Mouse (Mus musculus) midbrain, postnatal 0 days (tissue): ENCODE data around the gene Chil1. TPM values are rescaled to one million over a fixed set of nuclear protein-coding genes. Genes with fewer than 3 reads are reported as not detected.

Experiments
- ATAC-seq: fragments of 200-750 bp; cut with Nextera tagmentation; 2 replicates; pipeline ENCODE4 v1.8.0; 2017; ENCODE audit warnings: moderate number of reproducible peaks, mild to moderate bottlenecking, moderate TSS enrichment, moderate library complexity; ENCODE audit not compliant: low FRiP score
- DNase-seq: peaks from one replicate; pipeline ENCODE4 v3.0.0-alpha.2; 2015; ENCODE audit warnings: low spot score
- H3K27ac ChIP-seq: fragments of 300-500 bp; sonication (generic); 2 replicates; pipeline ENCODE4 v1.5.1; 2014; ENCODE audit warnings: low read depth, mild to moderate bottlenecking, low read length, mixed read lengths
- H3K27me3 ChIP-seq: fragments of 300-500 bp; sonication (generic); 2 replicates; pipeline ENCODE4 v1.6.1; 2014; ENCODE audit warnings: low read length, control low read depth, mixed read lengths; ENCODE audit not compliant: insufficient read depth
- H3K36me3 ChIP-seq: fragments of 300-500 bp; sonication (generic); 2 replicates; pipeline ENCODE4 v1.6.1; 2014; ENCODE audit warnings: low read length, control low read depth, mixed read lengths; ENCODE audit not compliant: insufficient read depth
- H3K4me1 ChIP-seq: fragments of 300-500 bp; sonication (generic); 2 replicates; pipeline ENCODE4 v1.6.1; 2014; ENCODE audit warnings: mild to moderate bottlenecking, control low read depth, antibody characterized with exemption, low read length, mixed read lengths; ENCODE audit not compliant: insufficient read depth
- H3K4me2 ChIP-seq: fragments of 300-500 bp; sonication (generic); 2 replicates; pipeline ENCODE4 v1.6.1; 2014; ENCODE audit warnings: low read depth, mild to moderate bottlenecking, low read length, mixed read lengths; ENCODE audit not compliant: poor library complexity, severe bottlenecking
- H3K4me3 ChIP-seq: fragments of 300-500 bp; sonication (generic); 2 replicates; pipeline ENCODE4 v1.5.1; 2014; ENCODE audit warnings: low read depth, mild to moderate bottlenecking, low read length, moderate library complexity
- H3K9ac ChIP-seq: fragments of 300-500 bp; sonication (generic); replicated peaks from 2 replicates; pipeline ENCODE4 v1.6.1; 2014; ENCODE audit warnings: mild to moderate bottlenecking, low read length, moderate library complexity, mixed read lengths; ENCODE audit not compliant: poor library complexity, severe bottlenecking
- H3K9me3 ChIP-seq: fragments of 300-500 bp; sonication (generic); 2 replicates; pipeline ENCODE4 v1.6.1; 2016; ENCODE audit warnings: low read length, control low read depth
- CTCF ChIP-seq: IDR thresholded peaks from 2 replicates; pipeline ENCODE4 v1.5.1; 2016; ENCODE audit warnings: antibody characterized with exemption, mild to moderate bottlenecking
- WGBS: fragments of 180-500 bp; shearing (Covaris S2); extraction: QIAGEN DNeasy Blood & Tissue Kit; methylation state at CpG from one replicate; pipeline ENCODE4 v1.1.7; 2014; 5-methylcytosine and 5-hydroxymethylcytosine counted together
- polyA plus RNA-seq: library from polyadenylated mRNA; unstranded; fragments of >200 nt; fragmentation: Nextera tagmentation; extraction: Ambion mirVana; gene quantifications from 2 replicates; pipeline ENCODE4 v1.2.1, GENCODE M21; 2015
- total RNA-seq: library from RNA; depleted of rRNA; stranded (reverse); fragments of >200 nt; gene quantifications from 2 replicates; pipeline ENCODE4 v1.2.3, GENCODE M21; 2014

The Chil1 gene
- total and polyA plus RNA-seq, 2 experiments from 2014 or later: 3.0 TPM

- WGBS: 75% methylated on average over 6 of the region's 7 CpGs
- H3K4me1 ChIP-seq: peaks cover 4% of the 10 kb centered on the region
- H3K4me3 ChIP-seq: no peak overlapping the region
- ATAC-seq: no peak
- no peak for TF ChIP-seq CTCF
- no peak overlapping the region for H3K27ac ChIP-seq
- H3K27me3 ChIP-seq: no peaks in the 10 kb centered on the region
- H3K9me3 ChIP-seq: no peaks in the 10 kb centered on the region
- no peaks in the 10 kb centered on the region for H3K36me3 ChIP-seq
- no peak overlapping the region for H3K9ac ChIP-seq
- no peak for DNase-seq
- H3K4me2 ChIP-seq: no peak overlapping the region
These were observed 11.8 kb downstream of the Chil1 start for GRCm38 (mm10) chr1:134193674-134194197.

GRCm38 (mm10) chr1:134194298-134195022, 12.5 kb downstream of the Chil1 start:
- 75% methylated on average over 16 of the region's 16 CpGs for WGBS
- Histone ChIP-seq H3K4me3 (no peak overlapping the region), H3K36me3 (no peaks in the 10 kb centered on the region), H3K9ac (no peak overlapping the region), H3K4me2 (no peak overlapping the region), H3K4me1 (no peaks in the 10 kb centered on the region), H3K9me3 (no peaks in the 10 kb centered on the region), H3K27ac (no peak overlapping the region), H3K27me3 (no peaks in the 10 kb centered on the region)
- no peak for DNase-seq
- TF ChIP-seq CTCF: no peak
- ATAC-seq: no peak

- Histone ChIP-seq H3K4me1 (no peaks in the 10 kb centered on the region), H3K27me3 (no peaks in the 10 kb centered on the region), H3K4me3 (no peak overlapping the region), H3K9me3 (no peaks in the 10 kb centered on the region), H3K36me3 (no peaks in the 10 kb centered on the region), H3K4me2 (no peak overlapping the region), H3K9ac (no peak overlapping the region), H3K27ac (no peak overlapping the region)
- ATAC-seq: no peak
- TF ChIP-seq CTCF: no peak
- WGBS: 62% methylated on average over 2 of the region's 2 CpGs
- no peak for DNase-seq
These were observed 13.1 kb downstream of the Chil1 start for GRCm38 (mm10) chr1:134195117-134195516.

GRCm38 (mm10) chr1:134195571-134195970, 13.6 kb downstream of the Chil1 start:
- Histone ChIP-seq H3K9me3 (no peaks in the 10 kb centered on the region), H3K9ac (no peak overlapping the region), H3K4me3 (no peak overlapping the region), H3K4me1 (no peaks in the 10 kb centered on the region), H3K36me3 (no peaks in the 10 kb centered on the region), H3K27me3 (no peaks in the 10 kb centered on the region), H3K4me2 (no peak overlapping the region), H3K27ac (no peak overlapping the region)
- no peak for ATAC-seq
- no peak for DNase-seq
- no peak for TF ChIP-seq CTCF
- 58% methylated on average over 3 of the region's 3 CpGs for WGBS

- Histone ChIP-seq H3K9me3 (no peaks in the 10 kb centered on the region), H3K27ac (no peak overlapping the region), H3K36me3 (no peaks in the 10 kb centered on the region), H3K4me3 (no peak overlapping the region), H3K4me2 (no peak overlapping the region), H3K9ac (no peak overlapping the region), H3K4me1 (no peaks in the 10 kb centered on the region), H3K27me3 (no peaks in the 10 kb centered on the region)
- no peak for TF ChIP-seq CTCF
- no peak for ATAC-seq
- 56% methylated on average over 4 of the region's 4 CpGs for WGBS
- DNase-seq: peak; percentile 28
These were observed 14.0 kb downstream of the Chil1 start for GRCm38 (mm10) chr1:134195979-134196378.

GRCm38 (mm10) chr1:134196386-134196785, 14.4 kb downstream of the Chil1 start:
- H3K9me3 ChIP-seq: no peaks in the 10 kb centered on the region
- peaks cover 2% of the 10 kb centered on the region for H3K4me1 ChIP-seq
- ATAC-seq (no peak), DNase-seq (peak; percentile 21)
- no peak overlapping the region for H3K27ac ChIP-seq
- H3K27me3 ChIP-seq: no peaks in the 10 kb centered on the region
- no peak overlapping the region for H3K9ac ChIP-seq
- peak; percentile 68 for TF ChIP-seq CTCF
- WGBS: 68% methylated on average over 4 of the region's 4 CpGs
- no peaks in the 10 kb centered on the region for H3K36me3 ChIP-seq
- no peak overlapping the region for H3K4me2 ChIP-seq
- no peak overlapping the region for H3K4me3 ChIP-seq
